Mouse (Mus musculus) brain, embryonic 14.5 days (tissue): Measurements from ENCODE around the gene Nxn. TPM values are rescaled to one million over a fixed set of nuclear protein-coding genes. Genes with fewer than 3 reads are reported as not detected.

Experiments used
- DNase-seq: peaks from one replicate; pipeline ENCODE4 v3.0.0-alpha.2; 2011; ENCODE audit warnings: low read depth
- CTCF ChIP-seq: fragments of 200-500 bp; IDR thresholded peaks from 2 replicates; pipeline ENCODE4 v1.5.1; 2012; ENCODE audit warnings: inconsistent platforms, mild to moderate bottlenecking, moderate library complexity, borderline replicate concordance; ENCODE audit not compliant: insufficient read depth, insufficient read length; ENCODE audit errors: extremely low read depth
- POLR2A ChIP-seq: fragments of 200-500 bp; IDR thresholded peaks from 2 replicates; pipeline ENCODE4 v1.6.1; 2012; ENCODE audit warnings: mild to moderate bottlenecking, inconsistent platforms, borderline replicate concordance; ENCODE audit not compliant: poor library complexity, insufficient read depth, insufficient read length, severe bottlenecking; ENCODE audit errors: extremely low read depth
- polyA plus RNA-seq: library from polyadenylated mRNA; depleted of rRNA; stranded (reverse); fragments of >200 nt; gene quantifications from 2 replicates; pipeline ENCODE4 v1.2.3, GENCODE M21; 2012; rRNA removed

The Nxn gene
- 33.9 and 40.9 TPM in 2 replicates for polyA plus RNA-seq

GRCm38 (mm10) chr11:76398798-76399586 is at the start of gene Nxn:
Gene Nxn (minus strand): TSS chr11:76399140.
- DNase-seq: peak; percentile 94
- TF ChIP-seq POLR2A: 0 out of 2 replicates have a peak, but pooled peaks have one; percentile 33
- TF ChIP-seq CTCF: no peak

- TF ChIP-seq CTCF: no peak
- TF ChIP-seq POLR2A: no peak
- DNase-seq: peak; percentile 71
Observed at GRCm38 (mm10) chr11:76446251-76446650, 47.3 kb upstream of the Nxn start.

- TF ChIP-seq CTCF (no peak), POLR2A (no peak)
- peak; percentile 24 for DNase-seq
Observed at GRCm38 (mm10) chr11:76445459-76445858, 46.5 kb upstream of the Nxn start.

- TF ChIP-seq POLR2A (no peak), CTCF (no peak)
- DNase-seq: peak; percentile 79
Observed at GRCm38 (mm10) chr11:76439666-76440065, 40.7 kb upstream of the Nxn start.

GRCm38 (mm10) chr11:76436864-76437437 is 38.0 kb upstream of the Nxn start:
- DNase-seq: peak; percentile 58
- TF ChIP-seq CTCF: peak; percentile 22; the same call in 1 of the 2 replicates
- TF ChIP-seq POLR2A: no peak

- no peak for DNase-seq
- TF ChIP-seq CTCF: no peak
- no peak for TF ChIP-seq POLR2A
Observed at GRCm38 (mm10) chr11:76436009-76436408, 37.1 kb upstream of the Nxn start.

GRCm38 (mm10) chr11:76429966-76430631 is 31.2 kb upstream of the Nxn start:
- TF ChIP-seq POLR2A: no peak
- TF ChIP-seq CTCF: no peak
- no peak for DNase-seq

- no peak for DNase-seq
- TF ChIP-seq CTCF (no peak), POLR2A (no peak)
Observed at GRCm38 (mm10) chr11:76429556-76429955, 30.6 kb upstream of the Nxn start.

- TF ChIP-seq POLR2A: no peak
- TF ChIP-seq CTCF: no peak
- DNase-seq: no peak
Observed at GRCm38 (mm10) chr11:76429046-76429445, 30.1 kb upstream of the Nxn start.

GRCm38 (mm10) chr11:76427781-76428180 is 28.8 kb upstream of the Nxn start:
- TF ChIP-seq POLR2A: no peak
- no peak for TF ChIP-seq CTCF
- no peak for DNase-seq

- TF ChIP-seq POLR2A (no peak), CTCF (no peak)
- DNase-seq: no peak
Observed at GRCm38 (mm10) chr11:76425749-76426148, 26.8 kb upstream of the Nxn start.
